Mouse (Mus musculus): ENCODE results near the gene Ackr2. TPM values are rescaled to one million over a fixed set of nuclear protein-coding genes. Genes with fewer than 3 reads are reported as not detected.

Gene Ackr2
- polyA plus RNA-seq, 1 experiment from 2014 or later: 0.62 TPM

Other genes with a start within 250 kb of the Ackr2 start
- 16.1 and 16.4 TPM in 2 replicates for gene Sec22c, start 192.9 kb upstream of the Ackr2 start, polyA plus RNA-seq (2015; fragmentation: Nextera tagmentation; extraction: Ambion mirVana)
- 124 and 144 TPM in 2 replicates for gene Ss18l2, start 188.0 kb upstream of the Ackr2 start, polyA plus RNA-seq (2015; fragmentation: Nextera tagmentation; extraction: Ambion mirVana)
- gene Nktr, start 179.2 kb upstream of the Ackr2 start, polyA plus RNA-seq (2015; fragmentation: Nextera tagmentation; extraction: Ambion mirVana): 44.8 and 46.3 TPM in 2 replicates
- 4.0 and 4.8 TPM in 2 replicates for gene Zfp651, start 139.0 kb upstream of the Ackr2 start, polyA plus RNA-seq (2015; fragmentation: Nextera tagmentation; extraction: Ambion mirVana)
- 0.27 and 0.32 TPM in 2 replicates for gene Klhl40, start 120.7 kb upstream of the Ackr2 start, polyA plus RNA-seq (2015; fragmentation: Nextera tagmentation; extraction: Ambion mirVana)
- gene Hhatl, start 105.8 kb upstream of the Ackr2 start, polyA plus RNA-seq (2015; fragmentation: Nextera tagmentation; extraction: Ambion mirVana): 1.2 and 2.1 TPM in 2 replicates
- gene Ccdc13, start 58.9 kb upstream of the Ackr2 start, polyA plus RNA-seq (2015; fragmentation: Nextera tagmentation; extraction: Ambion mirVana): 0.66 and 0.81 TPM in 2 replicates
- gene Higd1a, start 40.0 kb upstream of the Ackr2 start, polyA plus RNA-seq (2015; fragmentation: Nextera tagmentation; extraction: Ambion mirVana): 149 and 162 TPM in 2 replicates
- not detected in 2 replicates for gene Cyp8b1, start 17.9 kb downstream of the Ackr2 start, polyA plus RNA-seq (2015; fragmentation: Nextera tagmentation; extraction: Ambion mirVana)
- 2.7 and 3.5 TPM in 2 replicates for gene Fam198a, start 52.6 kb downstream of the Ackr2 start, polyA plus RNA-seq (2015; fragmentation: Nextera tagmentation; extraction: Ambion mirVana)
- gene Pomgnt2, start 98.8 kb downstream of the Ackr2 start, polyA plus RNA-seq (2015; fragmentation: Nextera tagmentation; extraction: Ambion mirVana): 14.4 and 15.9 TPM in 2 replicates
- 45.5 and 48.7 TPM in 2 replicates for gene Snrk, start 218.9 kb downstream of the Ackr2 start, polyA plus RNA-seq (2015; fragmentation: Nextera tagmentation; extraction: Ambion mirVana)

All from intestine, embryonic 16.5 days (tissue).